Mouse (Mus musculus) erythroblast, embryonic 14.5 days (primary cell): ENCODE measurements around the gene Gk5.

Experiments
- GATA1 ChIP-seq: IDR thresholded peaks from 2 replicates; pipeline ENCODE4 v1.6.1; 2012; ENCODE audit warnings: low read length, inconsistent platforms, mixed read lengths
- TAL1 ChIP-seq: IDR thresholded peaks from 3 replicates; pipeline ENCODE4 v1.6.1; 2012; ENCODE audit warnings: low read length, inconsistent platforms, mixed read lengths

DNA sequence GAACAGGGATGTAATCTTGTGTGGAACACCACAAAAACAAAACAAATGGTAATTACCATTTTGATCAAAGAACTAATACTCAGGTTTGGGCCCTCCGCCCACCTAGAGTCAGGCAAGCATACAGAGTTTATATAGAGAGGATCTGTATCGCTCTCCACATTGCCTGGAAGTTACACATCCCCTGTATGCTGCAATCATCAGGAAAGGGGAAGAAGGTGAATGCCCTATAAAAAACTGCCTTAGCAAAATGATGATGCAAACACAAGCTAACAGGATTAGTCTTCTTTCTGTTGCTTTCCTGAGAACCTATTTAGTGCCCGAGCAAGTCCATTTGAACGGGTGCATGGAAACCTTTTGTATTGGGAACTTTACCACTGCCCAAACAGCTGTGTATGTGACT, 24.5 kb downstream of the Gk5 start:
- TF ChIP-seq TAL1 (no peak), GATA1 (no peak)
